Mouse (Mus musculus) monocyte, adult 59 days (primary cell): ENCODE measurements around the gene Pnpt1. TPM values are rescaled to one million over a fixed set of nuclear protein-coding genes. Genes with fewer than 3 reads are reported as not detected.

Source experiments
- total RNA-seq, 2 experiments: library from RNA; stranded (reverse); gene quantifications; one replicate each; pipeline ENCODE4 v1.2.4; 2023

The Pnpt1 gene
- 10 to 100 TPM; 26.3 to 34.3 TPM for total RNA-seq

DNA sequence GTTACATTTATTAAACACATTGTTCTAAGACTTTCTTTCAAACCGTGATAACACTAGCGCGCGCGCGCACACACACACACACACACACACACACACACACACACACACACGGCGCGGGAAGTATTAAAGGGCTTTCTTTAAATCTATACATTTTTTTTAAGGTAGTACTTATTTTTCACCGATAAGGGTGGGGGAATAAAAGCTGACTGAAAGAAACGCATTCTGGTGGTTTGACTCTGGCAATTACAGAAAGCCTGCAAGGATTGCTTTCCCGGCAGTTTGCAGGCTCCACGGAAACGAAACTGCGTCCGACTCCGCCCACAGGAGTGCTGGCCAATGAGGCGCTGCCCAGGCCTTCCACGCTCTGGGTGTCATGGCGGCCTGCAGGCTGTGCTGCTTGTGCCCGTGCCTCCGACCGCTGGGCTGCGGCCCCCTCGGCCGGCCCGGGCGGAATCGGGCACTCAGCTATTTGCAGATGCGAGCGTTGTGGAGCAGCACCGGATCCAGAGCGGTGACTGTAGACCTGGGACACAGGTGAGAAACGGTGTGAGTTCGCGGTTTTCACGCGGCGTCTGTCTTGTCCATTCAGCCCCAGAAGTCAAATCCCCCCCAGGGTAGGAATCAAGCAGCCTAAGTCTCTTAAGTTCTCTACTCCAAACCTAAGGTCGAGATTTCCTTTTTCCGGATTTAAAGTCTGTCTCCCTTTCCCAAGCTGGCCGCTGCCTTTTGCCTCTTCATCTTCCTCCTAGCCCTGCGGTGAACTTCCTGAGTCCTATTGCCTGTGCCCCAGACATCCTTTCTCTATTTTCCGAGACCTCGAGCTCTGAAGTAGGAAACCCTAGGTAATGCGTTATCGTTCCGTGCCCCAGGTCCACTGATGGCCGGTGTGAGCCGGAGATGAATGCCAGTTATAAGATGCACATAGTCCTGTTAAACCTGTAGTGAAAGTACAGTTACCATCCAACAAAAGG lies at the start of gene Pnpt1:
Gene Pnpt1 (plus strand): TSS at position 360 of the 971 bp plus-strand sequence.

DNA sequence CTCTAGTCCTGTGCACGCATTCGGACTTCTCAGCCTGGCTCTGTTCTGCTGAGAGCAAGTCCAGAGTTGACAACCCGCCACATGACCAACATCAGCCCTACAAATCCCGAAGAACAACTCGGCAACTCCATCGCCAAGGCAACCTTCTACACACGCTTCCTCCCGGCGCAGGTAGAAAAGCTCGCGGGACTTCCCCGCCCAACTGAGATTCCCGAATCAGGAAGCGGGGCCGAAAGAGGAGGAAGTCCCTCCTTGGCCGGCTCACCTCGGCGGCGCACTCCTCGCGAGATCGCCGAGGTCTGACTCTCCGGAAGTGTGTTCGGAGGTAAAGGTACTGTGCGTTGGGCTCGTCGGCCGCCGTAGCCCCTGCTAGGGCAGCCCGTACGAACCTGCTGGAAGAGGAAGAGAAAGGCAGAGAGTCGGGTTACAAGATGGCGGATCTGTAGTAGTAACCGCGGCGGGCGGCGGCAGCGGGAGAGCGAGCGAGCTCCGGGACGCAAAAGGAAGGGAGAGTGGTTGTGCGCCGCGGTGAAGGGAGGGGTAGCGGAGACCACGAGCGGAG lies 42.1 kb downstream of the Pnpt1 start, which contains the start of gene Ppp4r3b:
Gene Ppp4r3b (plus strand): TSS at position 328 of the 562 bp plus-strand sequence.

Other genes with a start within 250 kb of the Pnpt1 start
- 10 to 100 TPM; 85.5 to 90.2 TPM for gene Ppp4r3b, start 42.1 kb downstream of the Pnpt1 start, total RNA-seq
- 10 to 100 TPM; 10.1 to 10.9 TPM for gene Cfap36, start 116.7 kb downstream of the Pnpt1 start, total RNA-seq
- gene Ccdc88a, start 242.9 kb downstream of the Pnpt1 start, total RNA-seq: 100 to 1,000 TPM in 1 of 2 experiments, 10 to 100 TPM in 1; 91.1 to 104 TPM